Mouse (Mus musculus): ENCODE data around the gene Tmem88.

DNA sequence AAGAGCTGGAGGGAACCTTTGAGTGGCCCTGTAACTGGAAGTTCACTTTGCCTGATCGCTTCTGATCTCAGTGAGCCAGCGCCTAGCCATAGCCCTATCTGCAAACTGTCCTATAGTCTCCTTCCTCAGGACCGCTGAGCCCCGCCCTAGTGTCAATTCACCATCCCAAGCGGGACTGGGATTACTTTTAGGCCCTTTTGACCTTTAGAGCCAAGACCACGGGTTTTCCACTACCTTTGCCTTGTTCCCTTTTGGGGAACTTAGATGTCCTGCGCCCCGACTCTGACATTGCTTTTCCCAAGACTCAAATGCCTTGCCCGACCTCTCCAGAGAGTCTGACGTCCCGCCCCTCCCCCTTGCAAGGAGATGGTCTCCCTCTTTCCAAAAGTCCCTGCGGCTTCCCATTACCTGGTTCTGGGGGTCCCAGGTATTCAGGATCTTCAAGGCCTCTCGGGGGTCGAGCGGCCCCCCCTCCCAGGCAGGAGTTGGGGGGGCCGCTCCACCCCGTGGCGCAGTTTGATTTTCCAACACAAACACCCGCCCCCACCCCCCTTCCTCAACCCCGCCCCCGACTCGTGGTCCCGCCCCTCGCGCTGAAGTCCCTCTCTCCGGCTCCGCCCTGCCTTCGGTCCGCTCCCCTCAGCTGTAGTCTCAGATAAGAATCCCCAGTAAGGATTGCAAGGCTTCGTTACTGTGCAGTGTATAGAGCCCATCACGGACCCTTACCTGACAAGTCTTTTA, 21.9 kb upstream of the Tmem88 start:
- no peak for TF ChIP-seq MAX (IDR thresholded peaks at IDR 0.05)
- TF ChIP-seq CTCF (IDR thresholded peaks at IDR 0.05; ENCODE audit: control insufficient read depth, insufficient read depth, insufficient read length): no peak
- no peak for TF ChIP-seq USF1 (IDR thresholded peaks at IDR 0.05; ENCODE audit: low read depth)
- no peak for TF ChIP-seq MYOD1 (IDR thresholded peaks at IDR 0.05; ENCODE audit: control insufficient read depth, insufficient read length, low read depth)
- TF ChIP-seq CEBPB (IDR thresholded peaks at IDR 0.05; ENCODE audit: low read depth): no peak

Measured in C2C12 (cell line).